15 mouse cellular contexts compared by ENCODE assay signal in the genomic region with DNA sequence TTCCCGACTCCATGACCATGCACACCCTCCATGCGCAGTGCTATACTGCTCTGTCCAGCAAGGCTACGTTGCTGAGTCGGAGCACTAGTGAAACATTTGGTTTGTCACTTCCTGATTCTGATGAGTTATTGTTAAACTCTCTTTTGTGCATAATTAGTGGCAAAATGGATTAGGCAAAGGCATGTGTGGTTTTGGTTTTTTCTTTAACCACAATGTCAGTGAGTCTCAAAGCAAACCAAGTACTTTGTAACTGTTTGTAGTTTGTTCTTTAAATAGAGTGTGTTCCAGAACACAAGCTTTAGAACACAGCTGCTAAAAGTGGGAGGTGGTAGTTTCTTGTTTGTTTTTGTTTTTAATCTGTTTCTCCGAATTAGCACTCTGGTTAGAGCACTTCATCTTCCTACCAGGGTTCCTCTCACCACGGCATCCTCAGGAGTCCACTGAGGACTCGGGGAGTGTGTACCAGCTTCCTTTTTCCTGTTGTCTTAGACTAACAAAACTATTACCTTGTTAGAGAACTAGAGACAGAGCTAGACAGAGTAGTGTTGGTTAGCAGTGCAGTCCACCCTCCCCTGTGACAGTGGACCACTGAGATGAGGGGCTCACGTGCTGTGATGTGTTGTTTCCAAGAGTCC. TPM values are rescaled to one million over a fixed set of nuclear protein-coding genes. Genes with fewer than 3 reads are reported as not detected.
DNase-seq lines count a peak whose midpoint lies in the region; ATAC-seq and TF ChIP-seq lines count a peak whose summit lies in the region.
"Had no signal": no experiment of that assay in that cellular context is flagged by ENCODE, and none has a peak within 500 bp of the region (broad histone marks: within the 10 kb centered on the region; RNA-seq: fewer than 3 reads in every experiment).

No protein-coding gene starts in this region.

- H3K4me1 ChIP-seq in brown adipose tissue, adult 24 weeks (ENCODE audit: control insufficient read depth, insufficient read depth, insufficient read length, low read length) = peaks cover 4% of the 10 kb centered on the region; the same call in 1 of the 2 replicates
- peaks cover 35% of the 10 kb centered on the region for H3K4me1 ChIP-seq in megakaryocyte, embryonic 14.5 days
- H3K4me1 ChIP-seq in hindbrain, postnatal 0 days (ENCODE audit: insufficient read depth, low read length) = no peaks in the 10 kb centered on the region
- H3K4me1 ChIP-seq: hindbrain, embryonic 12.5 days had no signal

- peaks cover 21% of the 10 kb centered on the region for H3K9me3 ChIP-seq in megakaryocyte, embryonic 14.5 days
- no peaks in the 10 kb centered on the region for H3K9me3 ChIP-seq in hindbrain, postnatal 0 days (ENCODE audit: low read length)
- H3K9me3 ChIP-seq: hindbrain, embryonic 12.5 days had no signal

- ATAC-seq in hindbrain, postnatal 0 days = no peak

- H3K4me2 ChIP-seq in hindbrain, postnatal 0 days (ENCODE audit: low read depth, low read length) = no peak overlapping the region
- H3K4me2 ChIP-seq: heart, embryonic 11.5 days; hindbrain, embryonic 12.5 days had no signal

- peak; percentile 34 for DNase-seq in layer of hippocampus, adult 9-11 months
- DNase-seq in layer of hippocampus, postnatal 25 days (ENCODE audit: extremely low spot score in 1 of 2, low spot score in 1 of 2) = no peak
- DNase-seq in CD4-positive helper T cell, adult 2 months (ENCODE audit: low read depth, low spot score) = peak; percentile 68
- no peak for DNase-seq in hindbrain, postnatal 0 days (ENCODE audit: low spot score)
- DNase-seq in adrenal gland, adult 2 months = no peak
- no peak for DNase-seq in B cell, adult 2 months
- DNase-seq: adrenal gland, postnatal 25 days; cerebellum, adult 11-12 months; kidney, adult 9 months; left cerebral cortex, postnatal 4 days had no signal

- H3K36me3 ChIP-seq in megakaryocyte, embryonic 14.5 days (replicated peaks; ENCODE audit: low read length) = peaks cover 84% of the 10 kb centered on the region
- peaks cover 29% of the 10 kb centered on the region for H3K36me3 ChIP-seq in hindbrain, postnatal 0 days (ENCODE audit: insufficient read depth, low read length)

- H3K4me3 ChIP-seq in brown adipose tissue, adult 24 weeks (ENCODE audit: insufficient read depth, low read depth, low read length) = no peak overlapping the region
- peak overlapping the region; percentile 75 for H3K4me3 ChIP-seq in megakaryocyte, embryonic 14.5 days (replicated peaks)
- no peak overlapping the region for H3K4me3 ChIP-seq in hindbrain, postnatal 0 days (ENCODE audit: low read length)
- H3K4me3 ChIP-seq: hindbrain, embryonic 12.5 days had no signal

- H3K27me3 ChIP-seq in megakaryocyte, embryonic 14.5 days (replicated peaks) = no peaks in the 10 kb centered on the region
- H3K27me3 ChIP-seq in hindbrain, postnatal 0 days (ENCODE audit: insufficient read depth, low read length) = no peaks in the 10 kb centered on the region
- H3K27me3 ChIP-seq: hindbrain, embryonic 12.5 days had no signal

- H3K9ac ChIP-seq in hindbrain, postnatal 0 days (replicated peaks; ENCODE audit: low read length) = no peak overlapping the region
- H3K9ac ChIP-seq: hindbrain, embryonic 12.5 days had no signal

- no peak for TF ChIP-seq CTCF in hindbrain, postnatal 0 days (IDR thresholded peaks at IDR 0.05; ENCODE audit: low read depth)

- 87% methylated on average over 8 of the region's 8 CpGs for WGBS in hindbrain, postnatal 0 days

- H3K27ac ChIP-seq in brown adipose tissue, adult 24 weeks (replicated peaks; ENCODE audit: low read depth, low read length) = 0 out of 2 replicates have a peak overlapping the region, but pooled peaks have one; percentile 16
- no peak overlapping the region for H3K27ac ChIP-seq in hindbrain, postnatal 0 days
- H3K27ac ChIP-seq: hindbrain, embryonic 12.5 days; macrophage had no signal

RNA-seq across cellular contexts. Expression of gene Angptl7, which starts 9.3 kb away (rescaled TPM):
- under 1 TPM; 0.27 to 0.45 TPM for total RNA-seq in layer of hippocampus, postnatal 25 days (2021)
- not detected in 2 replicates for polyA plus RNA-seq in brown adipose tissue, adult 24 weeks (2012; ENCODE audit: insufficient read depth, insufficient read length, missing spikeins)
- polyA plus RNA-seq in megakaryocyte, embryonic 14.5 days (2012; ENCODE audit: insufficient read depth, low replicate concordance) = 0.07 TPM in 1 of 2 replicates, not detected in the other
- total RNA-seq in hindbrain, postnatal 0 days (2014; rRNA removed) = 0.21 TPM in 1 of 2 replicates, not detected in the other
- polyA plus RNA-seq in hindbrain, postnatal 0 days (2015; fragmentation: Nextera tagmentation; extraction: Ambion mirVana) = 0.31 and 0.44 TPM in 2 replicates
- total RNA-seq in adrenal gland, adult 2 months (2021) = 1 to 10 TPM in 1 of 2 experiments, under 1 TPM in 1; 0.43 to 1.7 TPM
- polyA plus RNA-seq in adrenal gland, adult 2 months (2012; rRNA removed) = 0.18 TPM in 1 of 2 replicates, not detected in the other

RNA-seq across cellular contexts. Expression of gene Exosc10, which starts 48.7 kb away (rescaled TPM):
- total RNA-seq in layer of hippocampus, postnatal 25 days (2021) = 10 to 100 TPM; 45.2 to 50.8 TPM
- 18.8 and 32.4 TPM in 2 replicates for polyA plus RNA-seq in brown adipose tissue, adult 24 weeks (2012; ENCODE audit: insufficient read depth, insufficient read length, missing spikeins)
- polyA plus RNA-seq in megakaryocyte, embryonic 14.5 days (2012; ENCODE audit: insufficient read depth, low replicate concordance) = 15.4 and 23.5 TPM in 2 replicates
- 69.5 and 72.0 TPM in 2 replicates for total RNA-seq in hindbrain, postnatal 0 days (2014; rRNA removed)
- polyA plus RNA-seq in hindbrain, postnatal 0 days (2015; fragmentation: Nextera tagmentation; extraction: Ambion mirVana) = 67.8 and 68.1 TPM in 2 replicates
- 10 to 100 TPM; 46.7 to 52.3 TPM for total RNA-seq in adrenal gland, adult 2 months (2021)
- 18.8 and 25.2 TPM in 2 replicates for polyA plus RNA-seq in adrenal gland, adult 2 months (2012; rRNA removed)

Comparison
In these comparisons a context has a peak if more than half of its experiments do, and no peak if none do; other contexts are left out.
1. DNase-seq: peak in layer of hippocampus, adult 9-11 months (single experiment) and CD4-positive helper T cell, adult 2 months (single experiment); none in layer of hippocampus, postnatal 25 days (0 of 2), hindbrain, postnatal 0 days (single experiment), adrenal gland, adult 2 months (single experiment) and B cell, adult 2 months (0 of 2).